Mouse (Mus musculus): ENCODE results near the gene Eef1akmt2.

The Eef1akmt2 gene

DNA sequence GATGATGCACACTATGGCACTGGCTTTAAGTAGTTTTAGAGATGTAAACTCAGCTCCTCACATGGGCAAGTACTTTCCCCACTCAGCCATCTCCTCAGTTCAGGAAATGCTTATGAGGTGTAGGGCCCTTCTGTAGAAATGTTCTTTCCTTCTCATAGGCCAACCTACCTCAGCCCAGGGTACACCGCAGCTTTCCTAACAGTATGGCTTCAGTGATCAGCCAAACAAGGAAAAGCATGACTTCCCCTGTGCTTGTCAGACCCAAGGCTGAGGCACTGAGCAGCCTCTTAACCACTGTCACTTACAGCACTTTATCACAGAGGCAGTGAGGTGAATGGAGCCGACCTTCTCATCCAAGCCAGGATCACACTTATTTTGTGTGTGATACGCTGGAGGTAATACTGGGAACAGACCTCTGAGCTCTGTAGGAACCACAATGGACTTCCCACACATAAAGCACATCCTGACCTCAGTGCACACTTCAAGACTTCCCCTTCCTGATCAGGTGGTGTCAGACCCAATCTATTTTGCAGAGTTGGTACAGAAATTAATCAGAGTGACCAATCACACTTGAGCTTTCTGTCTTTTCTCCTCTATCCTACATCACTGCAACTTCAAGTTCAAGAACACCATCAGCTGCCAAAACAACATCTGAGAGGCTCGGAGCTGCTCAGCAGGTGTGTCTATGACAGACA, 64.8 kb downstream of the Eef1akmt2 start:
- DNase-seq (ENCODE audit: low spot score in 2 of 2): no peak

DNA sequence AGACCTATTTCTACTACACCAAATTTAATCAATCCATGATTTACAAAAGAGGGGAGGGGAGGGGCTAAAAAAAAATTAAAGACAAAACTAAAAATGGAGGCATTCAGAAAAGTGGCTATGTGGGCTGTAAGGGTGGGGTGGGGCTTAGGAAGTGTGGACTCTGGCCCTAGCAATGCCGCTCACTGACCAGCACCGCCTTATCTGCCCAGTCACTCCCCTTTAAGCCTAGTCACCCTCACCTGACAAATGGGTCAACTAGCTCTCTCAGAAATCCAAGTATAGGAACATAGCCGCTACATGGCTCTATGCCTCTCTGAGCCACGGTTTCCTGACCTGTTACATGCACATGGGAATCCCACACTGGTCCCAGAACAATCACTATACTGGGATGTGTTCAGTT, 65.5 kb downstream of the Eef1akmt2 start:
- DNase-seq (ENCODE audit: low spot score in 2 of 2): no peak

DNA sequence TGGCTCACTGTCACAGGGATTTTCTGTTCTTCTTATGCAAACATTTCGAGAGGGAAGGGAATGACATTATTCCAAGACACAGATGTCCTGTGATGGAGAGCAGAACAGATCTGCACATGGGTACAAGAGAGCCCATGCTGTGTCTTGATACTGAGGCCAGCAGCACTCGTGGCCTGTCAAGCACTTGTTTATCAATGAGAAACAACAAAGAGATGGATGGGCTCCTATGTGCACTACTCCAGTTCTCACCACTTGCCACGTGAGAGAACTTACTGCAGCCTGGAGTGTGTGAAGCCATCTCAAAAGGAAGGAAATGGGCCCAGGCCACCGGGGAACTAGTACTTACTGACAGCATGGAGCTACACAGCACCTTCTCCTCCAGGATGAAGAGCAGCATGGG, 66.0 kb downstream of the Eef1akmt2 start:
- DNase-seq (ENCODE audit: low spot score in 2 of 2): no peak

DNA sequence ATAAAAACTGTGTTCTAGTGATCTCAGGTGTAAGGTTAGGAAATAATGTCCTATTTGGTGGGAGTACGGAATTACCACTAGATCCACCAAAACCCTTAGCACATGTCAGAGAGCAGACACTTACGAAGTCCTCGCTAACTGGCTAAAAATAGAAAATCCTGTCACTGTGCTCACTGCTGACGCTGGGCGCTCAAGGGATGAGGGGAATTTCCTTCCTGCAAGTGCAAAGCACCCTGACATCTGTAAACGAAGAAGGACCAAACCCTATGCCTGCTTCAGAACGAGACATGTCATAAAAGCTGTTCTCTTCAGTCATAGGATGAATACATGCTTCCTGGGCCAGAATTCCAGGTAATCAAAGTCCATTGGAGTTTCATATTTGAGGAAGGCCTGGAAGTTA, 66.5 kb downstream of the Eef1akmt2 start:
- DNase-seq (ENCODE audit: low spot score in 2 of 2): no peak

DNA sequence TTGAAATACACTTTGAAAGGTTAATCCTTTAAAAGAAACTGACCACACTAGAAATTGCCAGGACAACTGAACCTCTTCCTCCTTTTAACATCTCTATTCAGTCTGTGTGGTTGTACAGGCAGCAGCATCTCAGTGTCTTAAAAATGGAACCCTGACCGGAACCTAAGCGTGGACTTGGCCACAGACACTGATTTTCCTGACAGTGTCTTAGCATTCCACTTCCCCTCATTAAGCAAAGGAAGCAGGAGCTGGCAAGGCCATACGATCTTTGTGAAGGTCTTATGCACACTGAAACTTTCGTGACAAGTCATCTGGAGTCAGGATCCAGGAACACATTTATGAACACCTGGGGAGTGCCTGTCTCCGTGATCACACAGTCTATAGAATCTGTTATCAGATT, 68.4 kb downstream of the Eef1akmt2 start:
- DNase-seq (ENCODE audit: low spot score in 2 of 2): no peak

DNA sequence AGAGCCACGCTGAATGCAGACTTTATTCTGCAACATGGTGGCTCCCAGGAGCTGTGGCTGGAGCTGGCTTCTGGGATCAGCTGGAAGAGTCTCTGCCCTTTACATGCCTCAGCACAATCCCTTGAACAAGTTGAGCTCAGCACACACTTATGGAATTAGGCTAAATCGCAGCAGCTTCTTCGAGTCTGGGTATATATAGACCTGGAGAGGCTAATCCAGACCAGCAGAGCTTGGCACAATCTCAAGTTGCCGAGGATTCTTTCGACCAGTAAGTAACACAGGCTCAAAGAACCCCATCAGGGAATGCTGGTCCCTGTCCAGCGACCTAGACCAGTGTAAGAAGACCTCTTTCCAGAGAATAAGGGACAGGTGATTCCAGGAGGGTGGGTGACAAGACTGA, 70.6 kb downstream of the Eef1akmt2 start:
- DNase-seq (ENCODE audit: low spot score in 2 of 2): no peak

DNA sequence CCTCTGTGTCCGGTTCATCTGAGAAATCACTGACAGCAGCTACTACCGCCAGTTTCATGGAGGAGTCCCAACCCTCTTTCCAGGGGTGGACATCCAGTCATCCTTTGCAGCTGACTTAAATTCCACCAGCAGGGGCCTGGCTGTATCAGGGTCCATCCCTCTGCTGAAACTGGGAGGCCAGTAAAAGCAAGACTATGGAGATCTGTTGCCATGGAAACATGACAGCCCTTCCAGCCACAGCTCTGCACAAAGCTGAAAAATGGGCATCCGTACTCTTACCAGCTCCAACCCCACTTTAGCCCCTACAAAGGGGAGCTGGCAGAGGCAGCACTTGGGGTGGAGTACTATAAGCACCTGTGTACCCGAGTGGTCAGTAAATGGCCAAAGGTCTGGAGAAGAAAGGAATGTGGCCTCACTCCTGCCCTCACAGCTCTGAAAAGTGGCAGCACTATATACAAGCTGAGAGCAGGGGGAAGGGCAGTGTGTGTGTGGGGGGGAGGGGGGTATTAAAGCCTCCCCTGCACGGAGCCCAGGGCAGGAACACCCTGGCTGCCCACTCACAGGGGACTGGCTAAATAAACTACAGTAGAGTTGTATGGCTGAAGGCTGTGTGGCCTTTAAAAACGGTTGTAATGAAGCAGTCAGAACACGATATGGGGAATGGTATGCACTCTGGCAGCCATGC, 71.2 kb downstream of the Eef1akmt2 start:
- DNase-seq (ENCODE audit: low spot score in 2 of 2): no peak

DNA sequence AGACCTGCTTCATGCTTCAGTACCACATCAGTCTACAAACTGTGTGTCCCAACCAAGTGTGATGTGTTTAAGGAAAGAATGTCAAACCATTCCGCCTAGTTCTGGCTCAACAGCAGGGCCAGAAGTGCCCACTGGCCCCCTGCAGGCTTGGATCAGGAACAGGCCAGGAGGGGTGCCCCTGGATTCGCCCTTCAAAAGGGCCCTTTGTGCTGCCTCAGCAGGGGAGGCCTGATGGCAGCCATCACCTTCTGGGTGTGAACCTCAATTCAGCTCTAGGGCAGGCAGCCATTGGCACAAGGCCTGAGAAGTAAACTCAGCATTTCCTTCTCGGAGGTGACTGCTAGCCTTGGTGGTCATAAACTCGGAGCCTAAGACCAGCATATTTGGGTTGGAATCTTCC, 71.9 kb downstream of the Eef1akmt2 start:
- no peak for DNase-seq (ENCODE audit: low spot score in 2 of 2)

DNA sequence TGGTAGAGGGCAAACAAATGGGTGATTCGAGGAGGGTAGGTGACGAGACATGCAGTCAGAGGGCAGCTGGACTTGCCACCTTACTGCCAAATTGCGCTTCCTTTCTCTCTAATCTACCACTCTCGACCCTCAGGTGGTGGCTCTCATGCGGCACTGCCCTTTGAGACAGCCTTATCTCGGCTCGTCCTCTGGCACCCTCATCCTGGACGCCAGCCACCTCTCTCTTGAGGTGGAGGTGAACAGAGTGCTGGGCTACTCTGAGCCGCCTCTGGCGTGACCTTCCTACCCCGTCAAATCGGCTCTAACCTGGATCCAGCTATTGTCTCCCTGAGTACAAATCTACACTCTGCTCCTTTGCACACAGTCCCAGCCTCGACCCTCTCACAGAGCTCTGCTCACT, 73.8 kb downstream of the Eef1akmt2 start:
- DNase-seq (ENCODE audit: low spot score in 2 of 2): peak; percentile 74 to 80

DNA sequence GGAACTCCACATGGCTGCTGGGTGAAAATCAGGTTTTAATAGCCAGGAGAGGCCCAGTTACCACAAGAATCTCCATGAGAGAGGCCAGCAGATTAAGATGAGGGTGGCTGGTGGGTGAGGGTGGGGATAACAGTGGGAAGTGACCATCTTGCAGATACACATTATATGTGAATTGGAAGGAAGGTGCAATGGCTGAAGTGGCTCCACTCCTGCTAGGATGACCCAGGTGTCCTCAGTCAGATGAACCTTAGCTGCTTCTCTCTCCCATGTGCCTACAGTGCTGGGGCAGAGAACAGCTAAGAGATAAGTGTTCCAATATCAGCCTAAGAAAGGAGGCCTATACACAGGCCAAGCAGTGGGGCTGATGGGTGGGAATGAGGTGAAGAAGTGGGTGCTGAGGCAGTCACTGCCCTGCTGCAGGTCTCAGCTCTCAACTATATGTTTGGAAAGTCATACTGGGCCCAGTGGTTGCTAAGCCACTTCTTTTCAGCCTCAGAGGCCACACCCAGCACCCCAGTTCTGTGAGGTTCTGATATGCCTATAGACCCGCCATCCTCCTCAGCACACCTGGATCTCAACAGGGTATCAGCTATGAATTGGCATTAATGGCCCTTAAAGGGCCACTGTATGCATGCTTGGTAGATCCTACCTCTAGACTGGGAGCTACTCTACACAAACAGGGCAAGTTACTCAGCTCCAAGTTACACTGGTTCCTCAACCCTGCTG, 74.6 kb downstream of the Eef1akmt2 start:
- DNase-seq (ENCODE audit: low spot score in 2 of 2): peak; percentile 71 to 83

Data from spleen, postnatal 10 days (tissue).